Mouse (Mus musculus): ENCODE measurements at regions not wholly inside any gene's neighbourhood (a gene's known extent, or its start where the extent isn't known, plus 50 kb on each side); places are given as distances from the start of the nearest gene placed in this dataset.

- no peak for DNase-seq
These were observed 472.1 kb downstream of the Nup35 start for GRCm38 (mm10) chr2:81089121-81089520.

- DNase-seq = no peak
These were observed 488.8 kb downstream of the Nup35 start for GRCm38 (mm10) chr2:81105834-81106233.

GRCm38 (mm10) chr2:81118757-81119156 lies 501.7 kb downstream of the Nup35 start:
- DNase-seq = no peak

- no peak for DNase-seq
These were observed 503.5 kb downstream of the Nup35 start for GRCm38 (mm10) chr2:81120460-81121051.

- DNase-seq = no peak
These were observed 519.5 kb downstream of the Nup35 start for GRCm38 (mm10) chr2:81136473-81137082.

GRCm38 (mm10) chr2:81143600-81143999 lies 526.6 kb downstream of the Nup35 start:
- DNase-seq = no peak

GRCm38 (mm10) chr2:81146458-81146857 lies 529.4 kb downstream of the Nup35 start:
- DNase-seq = no peak

GRCm38 (mm10) chr2:81148112-81148511 lies 531.1 kb downstream of the Nup35 start:
- DNase-seq = no peak

- DNase-seq = no peak
These were observed 565.4 kb downstream of the Nup35 start for GRCm38 (mm10) chr2:81182421-81182820.

GRCm38 (mm10) chr2:81185976-81186375 lies 568.9 kb downstream of the Nup35 start:
- no peak for DNase-seq

GRCm38 (mm10) chr2:81190831-81191230 lies 573.8 kb downstream of the Nup35 start:
- peak in 1 of 2 experiments; percentile 30 for DNase-seq

- no peak for DNase-seq
These were observed 583.5 kb downstream of the Nup35 start for GRCm38 (mm10) chr2:81200541-81200940.
